Mouse (Mus musculus) macrophage (primary cell): ENCODE data around the gene Ripply2. TPM values are rescaled to one million over a fixed set of nuclear protein-coding genes. Genes with fewer than 3 reads are reported as not detected.

ENCODE experiments used
- H3K27ac ChIP-seq: fragments of 350-480 bp; formaldehyde crosslinking; 2 replicates; pipeline ENCODE4 v1.9.0; 2021
- H3K36me3 ChIP-seq: fragments of 350-480 bp; formaldehyde crosslinking; 2 replicates; pipeline ENCODE4 v1.9.0; 2021; ENCODE audit errors: inconsistent target
- H3K4me3 ChIP-seq: fragments of 350-480 bp; formaldehyde crosslinking; 2 replicates; pipeline ENCODE4 v1.9.0; 2021; ENCODE audit errors: inconsistent target
- H3K79me2 ChIP-seq: fragments of 350-480 bp; formaldehyde crosslinking; 2 replicates; pipeline ENCODE4 v1.9.0; 2021; ENCODE audit errors: inconsistent target
- WGBS: methylation state at CpG from one replicate; pipeline ENCODE4 v1.1.7; 2026; ENCODE audit warnings: inconsistent platforms; ENCODE audit not compliant: missing documents; 5-methylcytosine and 5-hydroxymethylcytosine counted together
- polyA plus RNA-seq: library from polyadenylated mRNA; stranded (reverse); fragments of 250-400 nt; gene quantifications from 3 replicates; pipeline ENCODE4 v1.2.4, GENCODE M21; 2018; ENCODE audit warnings: inconsistent platforms

Ripply2 gene
- polyA plus RNA-seq, 1 experiment from 2014 or later = not detected

DNA sequence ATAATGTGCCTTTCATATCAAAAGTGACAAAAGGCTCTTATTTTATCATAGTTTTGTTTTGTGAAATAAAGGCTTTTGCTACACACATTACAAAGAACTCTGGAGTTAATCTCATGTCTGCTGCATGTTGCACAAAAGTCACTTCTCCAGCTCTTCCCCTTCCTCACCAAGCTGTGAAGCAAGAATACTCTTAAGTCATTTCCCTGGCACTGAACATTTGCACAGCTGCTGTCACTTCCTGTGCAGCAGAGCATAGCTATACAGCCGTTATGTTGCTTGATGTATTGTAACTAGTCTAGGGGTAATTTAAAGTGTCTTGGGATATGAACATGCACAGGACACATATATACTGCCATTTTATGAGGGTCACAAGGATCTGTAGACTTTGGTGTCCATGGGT lies 52.8 kb downstream of the Ripply2 start:
- Histone ChIP-seq H3K4me3 (no peak overlapping the region), H3K79me2 (no peaks in the 10 kb centered on the region), H3K36me3 (peaks cover 46% of the 10 kb centered on the region), H3K27ac (no peak overlapping the region)
- WGBS = 63% methylated on average over 1 of the region's 1 CpGs

Other genes starting within 250 kb of the Ripply2 start
- gene Snap91, start 134.9 kb upstream of the Ripply2 start, polyA plus RNA-seq = not detected in 3 replicates
- gene Cyb5r4, start 6.5 kb downstream of the Ripply2 start, polyA plus RNA-seq = 79.1 to 99.8 TPM (median 82.8 TPM) in 3 replicates
- gene Mrap2, start 128.8 kb downstream of the Ripply2 start, polyA plus RNA-seq = not detected in 3 replicates
- gene Cep162, start 240.0 kb downstream of the Ripply2 start, polyA plus RNA-seq = 3.9 to 9.1 TPM (median 7.1 TPM) in 3 replicates